Mouse (Mus musculus): Measurements from ENCODE around the gene Epha3. TPM values are rescaled to one million over a fixed set of nuclear protein-coding genes. Genes with fewer than 3 reads are reported as not detected.

The Epha3 gene
- 26.2 and 35.3 TPM in 2 replicates for polyA plus RNA-seq (2016; fragmentation: Nextera tagmentation; extraction: Ambion mirVana)

GRCm38 (mm10) chr16:63863913-63864330 lies at the start of gene Epha3:
Gene Epha3 (minus strand): TSS chr16:63864175.
- peak; percentile 64; the same call in 1 of the 2 replicates for ATAC-seq (ENCODE audit: insufficient number of reproducible peaks, insufficient read depth, low FRiP score, low TSS enrichment, low read depth)
- H3K27ac ChIP-seq = 0 out of 2 replicates have a peak within 1 kb of the TSS, but pooled peaks have one; percentile 41
- H3K4me1 ChIP-seq (replicated peaks) = no peaks in the 10 kb centered on the region
- H3K9me3 ChIP-seq = no peaks in the 10 kb centered on the region
- peaks cover 43% of the 10 kb centered on the region for H3K27me3 ChIP-seq
- peak within 1 kb of the TSS; percentile 60 for H3K9ac ChIP-seq (replicated peaks)
- no peaks in the 10 kb centered on the region for H3K36me3 ChIP-seq
- WGBS = under 1% methylated on average over 28 of the region's 28 CpGs
- peak within 1 kb of the TSS; percentile 62 for H3K4me3 ChIP-seq (replicated peaks)
- peak within 1 kb of the TSS; percentile 85 for H3K4me2 ChIP-seq

DNA sequence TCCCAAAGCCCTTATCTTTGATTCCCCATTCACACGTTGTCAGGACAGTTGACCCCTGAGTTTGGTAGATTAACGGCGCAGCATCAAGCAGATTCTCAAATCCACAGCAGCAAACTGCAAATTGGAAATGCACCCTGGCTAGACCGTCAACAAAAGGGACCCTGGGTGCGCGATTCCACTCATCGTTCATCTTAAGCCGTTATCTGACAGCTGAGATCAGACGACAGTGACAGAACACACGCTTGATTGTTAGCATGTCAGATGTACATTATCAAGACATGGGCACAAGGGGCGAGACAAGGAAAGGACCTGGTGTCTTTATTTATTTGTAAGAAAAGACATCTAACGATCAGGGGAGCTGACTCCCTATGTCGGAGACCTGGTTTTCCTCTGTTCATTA lies 39.5 kb upstream of the Epha3 start:
- no peaks in the 10 kb centered on the region for H3K36me3 ChIP-seq
- no peak overlapping the region for H3K9ac ChIP-seq (replicated peaks)
- H3K4me2 ChIP-seq = no peak overlapping the region
- WGBS = 59% methylated on average over 13 of the region's 13 CpGs
- no peak overlapping the region for H3K27ac ChIP-seq
- no peak overlapping the region for H3K4me3 ChIP-seq (replicated peaks)
- no peak for ATAC-seq (ENCODE audit: insufficient number of reproducible peaks, insufficient read depth, low FRiP score, low TSS enrichment, low read depth)
- no peaks in the 10 kb centered on the region for H3K4me1 ChIP-seq (replicated peaks)
- H3K27me3 ChIP-seq = no peaks in the 10 kb centered on the region
- H3K9me3 ChIP-seq = no peaks in the 10 kb centered on the region

GRCm38 (mm10) chr16:63881190-63881589 lies 17.2 kb upstream of the Epha3 start:
- ATAC-seq (ENCODE audit: insufficient number of reproducible peaks, insufficient read depth, low FRiP score, low TSS enrichment, low read depth) = no peak
- H3K36me3 ChIP-seq = no peaks in the 10 kb centered on the region
- no peaks in the 10 kb centered on the region for H3K4me1 ChIP-seq (replicated peaks)
- no peaks in the 10 kb centered on the region for H3K27me3 ChIP-seq
- H3K4me3 ChIP-seq (replicated peaks) = no peak overlapping the region
- H3K9me3 ChIP-seq = no peaks in the 10 kb centered on the region
- no peak overlapping the region for H3K9ac ChIP-seq (replicated peaks)
- no peak overlapping the region for H3K27ac ChIP-seq
- H3K4me2 ChIP-seq = no peak overlapping the region
- 83% methylated on average over 1 of the region's 1 CpGs for WGBS

DNA sequence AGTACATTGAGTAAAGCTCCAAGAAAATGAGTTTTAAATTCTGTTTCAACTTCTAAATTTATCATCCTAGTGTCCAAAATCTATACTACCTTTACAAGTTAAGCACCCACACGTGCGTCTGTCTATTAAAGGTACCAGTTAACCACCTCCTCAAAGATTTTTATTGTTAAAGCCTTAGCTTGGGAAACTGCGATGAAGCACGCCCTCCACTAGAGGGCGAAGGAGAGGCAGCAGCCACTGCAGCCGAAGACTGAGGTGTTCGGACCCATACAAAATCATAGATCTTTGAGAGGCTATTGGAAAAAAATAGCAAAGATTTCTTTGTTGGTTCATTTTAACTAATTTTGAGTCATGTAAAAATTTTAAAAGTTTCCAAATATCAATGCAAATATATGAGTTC lies 8.3 kb upstream of the Epha3 start:
- H3K4me2 ChIP-seq = no peak overlapping the region
- no peak for ATAC-seq (ENCODE audit: insufficient number of reproducible peaks, insufficient read depth, low FRiP score, low TSS enrichment, low read depth)

GRCm38 (mm10) chr16:63864463-63864976 lies 545 bp upstream of the Epha3 start:
- H3K9ac ChIP-seq (replicated peaks) = 0 out of 2 replicates have a peak overlapping the region, but pooled peaks have one; percentile 60
- H3K27ac ChIP-seq = no peak overlapping the region
- H3K27me3 ChIP-seq = peaks cover 47% of the 10 kb centered on the region
- H3K36me3 ChIP-seq = no peaks in the 10 kb centered on the region
- peak overlapping the region; percentile 62 for H3K4me3 ChIP-seq (replicated peaks)
- no peak for ATAC-seq (ENCODE audit: insufficient number of reproducible peaks, insufficient read depth, low FRiP score, low TSS enrichment, low read depth)
- no peaks in the 10 kb centered on the region for H3K9me3 ChIP-seq
- WGBS = 33% methylated on average over 7 of the region's 7 CpGs
- H3K4me2 ChIP-seq = peak overlapping the region; percentile 85
- no peaks in the 10 kb centered on the region for H3K4me1 ChIP-seq (replicated peaks)

More for the DNA sequence above, 8.3 kb upstream of the Epha3 start:
- Histone ChIP-seq H3K27ac (no peak overlapping the region), H3K9me3 (no peaks in the 10 kb centered on the region), H3K4me3 (replicated peaks) (no peak overlapping the region), H3K4me1 (replicated peaks) (no peaks in the 10 kb centered on the region), H3K9ac (replicated peaks) (no peak overlapping the region), H3K36me3 (no peaks in the 10 kb centered on the region), H3K27me3 (peaks cover 17% of the 10 kb centered on the region)
- WGBS = 8% methylated on average over 7 of the region's 7 CpGs

GRCm38 (mm10) chr16:63863181-63863580 lies 794 bp downstream of the Epha3 start:
- Histone ChIP-seq H3K4me1 (replicated peaks) (no peaks in the 10 kb centered on the region), H3K9me3 (no peaks in the 10 kb centered on the region), H3K27me3 (peaks cover 41% of the 10 kb centered on the region), H3K4me3 (replicated peaks) (peak overlapping the region; percentile 62), H3K9ac (replicated peaks) (0 out of 2 replicates have a peak overlapping the region, but pooled peaks have one; percentile 60), H3K27ac (no peak overlapping the region), H3K4me2 (peak overlapping the region; percentile 85), H3K36me3 (no peaks in the 10 kb centered on the region)
- WGBS = 1% methylated on average over 12 of the region's 12 CpGs
- ATAC-seq (ENCODE audit: insufficient number of reproducible peaks, insufficient read depth, low FRiP score, low TSS enrichment, low read depth) = no peak

GRCm38 (mm10) chr16:63857561-63857960 lies 6.4 kb downstream of the Epha3 start:
- H3K4me1 ChIP-seq (replicated peaks) = peaks cover 6% of the 10 kb centered on the region; the same call in 1 of the 2 replicates
- peaks cover 10% of the 10 kb centered on the region for H3K27me3 ChIP-seq
- ATAC-seq (ENCODE audit: insufficient number of reproducible peaks, insufficient read depth, low FRiP score, low TSS enrichment, low read depth) = no peak
- peak overlapping the region; percentile 62; the same call in 1 of the 2 replicates for H3K9ac ChIP-seq (replicated peaks)
- H3K36me3 ChIP-seq = no peaks in the 10 kb centered on the region
- H3K9me3 ChIP-seq = no peaks in the 10 kb centered on the region
- peak overlapping the region; percentile 83 for H3K27ac ChIP-seq
- H3K4me3 ChIP-seq (replicated peaks) = peak overlapping the region; percentile 53
- under 1% methylated on average over 11 of the region's 11 CpGs for WGBS
- H3K4me2 ChIP-seq = peak overlapping the region; percentile 69

DNA sequence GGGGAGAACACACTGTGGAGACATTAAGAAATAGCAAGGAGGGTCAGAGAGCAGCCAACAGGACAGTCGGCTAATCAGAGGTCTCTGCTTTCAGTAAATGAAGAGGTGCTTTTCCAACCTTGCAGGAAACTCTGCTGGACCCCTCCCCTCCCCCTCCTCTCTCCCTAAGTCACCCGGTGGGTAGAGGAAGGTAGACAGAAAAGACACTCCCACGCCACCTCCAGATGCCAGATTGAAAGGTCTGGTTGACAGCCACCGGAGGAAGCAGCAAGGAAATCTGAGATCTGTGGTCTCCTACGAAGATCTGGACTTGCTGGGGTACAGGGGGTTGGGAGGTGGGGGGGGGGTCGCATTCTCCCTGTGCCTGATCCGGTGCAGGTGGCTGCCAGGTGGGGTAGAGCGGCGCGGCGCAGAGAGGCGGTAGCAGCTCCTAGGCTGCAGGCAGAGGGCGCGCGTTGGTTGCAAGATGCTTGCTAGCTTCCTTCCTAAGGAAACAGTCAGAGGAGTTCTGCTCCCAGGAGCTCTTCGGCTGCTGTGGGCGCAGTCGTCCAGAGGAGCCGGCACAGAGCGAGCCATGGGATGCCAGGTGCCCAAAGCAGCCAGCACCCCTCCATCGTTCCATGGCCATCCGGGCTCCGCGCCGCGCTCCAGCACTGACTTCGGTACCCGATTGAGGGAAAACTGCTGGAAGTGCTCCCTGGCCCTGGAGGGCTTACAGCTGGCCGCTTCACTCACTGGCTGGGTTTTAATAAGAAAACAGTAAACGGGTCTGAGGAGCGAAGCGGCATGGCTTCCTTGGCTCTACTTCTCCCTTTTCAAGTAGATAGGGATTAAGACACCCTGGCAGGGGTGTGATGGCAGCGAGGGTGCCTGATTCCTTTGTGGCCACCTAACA lies 7.1 kb downstream of the Epha3 start:
- Histone ChIP-seq H3K4me3 (replicated peaks) (peak overlapping the region; percentile 53), H3K27me3 (peaks cover 9% of the 10 kb centered on the region), H3K4me1 (replicated peaks) (peaks cover 6% of the 10 kb centered on the region; the same call in 1 of the 2 replicates), H3K9me3 (no peaks in the 10 kb centered on the region), H3K9ac (replicated peaks) (peak overlapping the region; percentile 62), H3K27ac (peak overlapping the region; percentile 83), H3K4me2 (peak overlapping the region; percentile 69), H3K36me3 (no peaks in the 10 kb centered on the region)
- WGBS = under 1% methylated on average over 33 of the region's 33 CpGs
- ATAC-seq (ENCODE audit: insufficient number of reproducible peaks, insufficient read depth, low FRiP score, low TSS enrichment, low read depth) = peak; percentile 86

- Histone ChIP-seq H3K4me2 (no peak overlapping the region), H3K4me1 (replicated peaks) (no peaks in the 10 kb centered on the region), H3K9me3 (no peaks in the 10 kb centered on the region), H3K36me3 (no peaks in the 10 kb centered on the region), H3K27me3 (no peaks in the 10 kb centered on the region), H3K4me3 (replicated peaks) (no peak overlapping the region), H3K9ac (replicated peaks) (no peak overlapping the region), H3K27ac (no peak overlapping the region)
- 80% methylated on average over 3 of the region's 3 CpGs for WGBS
- ATAC-seq (ENCODE audit: insufficient number of reproducible peaks, insufficient read depth, low FRiP score, low TSS enrichment, low read depth) = no peak
These were observed 13.7 kb downstream of the Epha3 start for GRCm38 (mm10) chr16:63850297-63850696.

DNA sequence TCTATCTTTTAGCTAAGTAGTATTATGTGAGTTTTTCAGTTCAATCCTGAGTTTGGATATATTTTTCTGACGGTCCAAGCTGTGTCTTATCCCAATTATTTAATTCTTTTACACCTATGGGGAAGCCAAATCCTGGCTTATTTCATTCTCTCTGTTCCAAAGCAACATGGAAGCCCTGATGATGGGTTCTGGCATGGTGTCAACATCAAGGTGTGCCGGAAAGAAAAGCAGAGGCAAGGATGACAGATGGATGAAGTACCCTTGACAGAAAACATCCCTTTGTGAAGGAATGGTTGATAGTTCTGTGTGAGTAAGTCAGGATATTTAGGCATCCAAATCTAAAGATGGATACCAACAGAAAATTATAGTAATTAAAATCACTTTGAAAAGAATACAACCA lies 21.1 kb downstream of the Epha3 start:
- H3K9me3 ChIP-seq = no peaks in the 10 kb centered on the region
- no peak for ATAC-seq (ENCODE audit: insufficient number of reproducible peaks, insufficient read depth, low FRiP score, low TSS enrichment, low read depth)
- no peaks in the 10 kb centered on the region for H3K36me3 ChIP-seq
- H3K4me3 ChIP-seq (replicated peaks) = no peak overlapping the region
- no peak overlapping the region for H3K4me2 ChIP-seq
- no peak overlapping the region for H3K9ac ChIP-seq (replicated peaks)
- H3K4me1 ChIP-seq (replicated peaks) = no peaks in the 10 kb centered on the region
- 87% methylated on average over 2 of the region's 2 CpGs for WGBS
- H3K27ac ChIP-seq = no peak overlapping the region
- no peaks in the 10 kb centered on the region for H3K27me3 ChIP-seq

DNA sequence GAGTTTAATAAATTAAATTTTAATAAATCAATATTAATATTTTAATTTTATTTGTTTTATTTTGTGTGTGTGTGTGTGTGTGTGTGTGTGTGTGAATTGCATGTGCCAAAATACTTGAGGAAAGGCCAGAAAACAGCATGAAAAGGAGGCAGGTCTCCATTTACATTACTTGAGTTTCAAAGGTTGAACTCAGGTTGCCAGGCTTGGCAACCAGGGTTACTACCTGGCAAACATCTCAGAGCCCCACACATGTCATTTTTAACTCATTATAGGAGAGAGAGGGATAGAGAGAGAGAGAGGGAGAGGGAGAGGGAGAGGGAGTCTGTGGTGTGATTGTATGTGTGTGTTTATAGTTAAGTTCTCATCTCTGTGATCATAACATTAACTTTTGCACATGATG lies 26.5 kb downstream of the Epha3 start:
- Histone ChIP-seq H3K9me3 (no peaks in the 10 kb centered on the region), H3K4me2 (no peak overlapping the region), H3K27me3 (0 out of 2 replicates have a peak, but pooled peaks cover 6% of the 10 kb centered on the region), H3K4me3 (replicated peaks) (no peak overlapping the region), H3K9ac (replicated peaks) (no peak overlapping the region), H3K36me3 (no peaks in the 10 kb centered on the region), H3K4me1 (replicated peaks) (no peaks in the 10 kb centered on the region), H3K27ac (no peak overlapping the region)
- no peak for ATAC-seq (ENCODE audit: insufficient number of reproducible peaks, insufficient read depth, low FRiP score, low TSS enrichment, low read depth)

Data from limb, embryonic 12.5 days (tissue).